Mouse (Mus musculus) bone marrow, adult 2 months (tissue): ENCODE measurements around the gene Matn1.

ENCODE experiments used
- CTCF ChIP-seq: fragments of 200-500 bp; IDR thresholded peaks from 2 replicates; pipeline ENCODE4 v1.5.1; 2011; ENCODE audit warnings: low read length, control low read depth; ENCODE audit not compliant: control insufficient read depth, insufficient read depth
- POLR2A ChIP-seq: fragments of 200-500 bp; IDR thresholded peaks from 2 replicates; pipeline ENCODE4 v1.6.1; 2011; ENCODE audit warnings: low read depth, mild to moderate bottlenecking, control low read depth, low read length, borderline replicate concordance; ENCODE audit not compliant: control insufficient read depth

DNA sequence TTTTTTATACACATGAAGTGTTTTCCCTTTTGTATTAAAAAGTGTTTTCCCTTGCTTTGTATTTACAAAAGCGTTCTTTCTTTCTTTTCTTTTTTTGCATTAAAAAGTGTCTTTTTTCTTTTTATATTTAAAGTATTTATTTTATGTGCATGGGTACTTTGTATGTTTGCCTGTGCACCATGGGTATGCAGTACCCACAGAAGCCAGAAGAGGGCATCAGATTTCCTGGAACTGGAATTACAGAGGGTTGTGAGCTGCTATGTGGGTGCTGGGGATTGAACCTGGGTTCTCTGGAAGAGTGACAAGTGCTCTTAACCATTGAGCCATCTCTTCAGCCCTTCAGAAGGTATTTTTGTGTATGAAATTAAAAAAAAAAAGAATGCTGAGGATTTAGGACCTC lies 27.1 kb downstream of the Matn1 start:
- TF ChIP-seq POLR2A = no peak
- TF ChIP-seq CTCF = no peak
